Mouse (Mus musculus): ENCODE measurements around the gene Gpatch4. TPM values are rescaled to one million over a fixed set of nuclear protein-coding genes. Genes with fewer than 3 reads are reported as not detected.

The Gpatch4 gene
- total and polyA plus RNA-seq, 2 experiments: 4.2 to 4.3 TPM

DNA sequence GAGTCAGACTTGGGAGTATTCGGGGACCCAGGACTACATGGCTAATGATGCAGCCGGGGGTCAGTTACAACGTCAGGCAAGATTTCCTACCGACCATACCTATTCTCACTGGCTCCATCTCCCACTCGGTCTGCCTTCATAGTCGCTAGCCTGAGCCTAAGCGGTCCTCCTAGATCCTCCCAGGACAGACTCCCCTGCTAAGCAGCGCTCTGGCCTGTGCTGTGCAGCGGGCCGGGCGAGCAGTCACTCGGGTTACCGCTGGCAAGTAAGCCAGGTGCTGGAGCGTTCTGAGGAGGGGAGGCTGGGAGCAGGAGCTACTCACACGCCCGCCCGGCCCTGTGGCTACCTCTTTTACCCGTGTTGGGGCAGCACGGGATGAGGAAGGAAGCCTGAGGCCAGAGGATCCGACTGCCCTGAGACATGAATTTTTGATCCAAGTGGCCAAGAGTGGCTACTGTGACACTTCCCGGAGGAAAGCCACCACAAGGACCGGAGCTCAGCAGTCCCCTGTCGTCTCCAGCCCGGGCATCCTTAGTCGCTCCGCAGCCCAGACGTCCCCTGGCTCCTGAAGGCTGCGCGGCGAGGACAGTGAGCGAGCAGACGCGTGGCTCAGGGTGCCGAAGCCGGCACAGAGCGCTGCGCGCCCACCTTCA, 43.5 kb upstream of the Gpatch4 start:
- no peak for DNase-seq (ENCODE audit: extremely low read depth, low read depth, low spot score)
- Histone ChIP-seq H3K27ac (replicated peaks; ENCODE audit: insufficient read depth, low read depth, low read length) (no peak overlapping the region), H3K27me3 (ENCODE audit: control insufficient read depth, insufficient read depth, low read length) (peaks cover 26% of the 10 kb centered on the region), H3K36me3 (ENCODE audit: control insufficient read depth, insufficient read depth, low read length) (no peaks in the 10 kb centered on the region), H3K4me1 (ENCODE audit: control insufficient read depth, insufficient read depth, low read length) (no peaks in the 10 kb centered on the region), H3K9ac (ENCODE audit: low read depth, low read length) (no peak overlapping the region), H3K4me3 (ENCODE audit: insufficient read depth, low read depth, low read length) (no peak overlapping the region; the same call in 1 of the 2 replicates), H3K79me2 (ENCODE audit: control insufficient read depth, insufficient read depth, low read length) (no peaks in the 10 kb centered on the region)
- WGBS: 3% methylated on average over 38 of the region's 38 CpGs
- TF ChIP-seq POLR2A (IDR thresholded peaks at IDR 0.05; ENCODE audit: extremely low read depth, insufficient read depth, low read length) (no peak), CTCF (IDR thresholded peaks at IDR 0.05; ENCODE audit: low read depth, low read length) (no peak)

DNA sequence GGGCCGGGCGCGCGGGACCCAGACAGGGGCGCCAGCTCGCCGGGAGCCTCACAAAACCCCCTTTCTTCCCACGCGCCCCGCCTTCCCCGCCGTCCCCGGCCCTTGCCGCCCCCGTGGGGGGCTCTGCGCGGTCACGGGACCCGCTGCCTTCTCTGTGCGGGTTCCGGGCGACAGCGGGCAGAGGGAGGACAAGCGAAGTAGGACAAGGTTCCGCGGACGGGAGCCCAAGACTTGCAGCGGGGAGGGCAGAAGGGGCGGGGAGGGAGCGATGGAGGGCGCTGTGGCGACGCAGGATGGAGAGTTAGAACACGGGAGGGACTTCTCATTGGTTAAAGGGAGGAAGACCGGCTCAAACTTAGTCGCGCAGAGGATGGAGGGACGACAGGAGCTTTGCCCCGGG, 42.7 kb upstream of the Gpatch4 start, which contains the start of gene Bcan:
Bcan (minus strand) TSS at position 50 of the 400 bp plus-strand sequence.
- Histone ChIP-seq H3K27ac (replicated peaks; ENCODE audit: insufficient read depth, low read depth, low read length) (no peak within 1 kb of the TSS), H3K36me3 (ENCODE audit: control insufficient read depth, insufficient read depth, low read length) (no peaks in the 10 kb centered on the region), H3K79me2 (ENCODE audit: control insufficient read depth, insufficient read depth, low read length) (no peaks in the 10 kb centered on the region), H3K4me1 (ENCODE audit: control insufficient read depth, insufficient read depth, low read length) (no peaks in the 10 kb centered on the region), H3K27me3 (ENCODE audit: control insufficient read depth, insufficient read depth, low read length) (peaks cover 26% of the 10 kb centered on the region), H3K9ac (ENCODE audit: low read depth, low read length) (no peak within 1 kb of the TSS), H3K4me3 (ENCODE audit: insufficient read depth, low read depth, low read length) (peak within 1 kb of the TSS; percentile 17; the same call in 1 of the 2 replicates)
- TF ChIP-seq POLR2A (IDR thresholded peaks at IDR 0.05; ENCODE audit: extremely low read depth, insufficient read depth, low read length): no peak
- no peak for TF ChIP-seq CTCF (IDR thresholded peaks at IDR 0.05; ENCODE audit: low read depth, low read length)
- WGBS: 2% methylated on average over 34 of the region's 39 CpGs
- no peak for DNase-seq (ENCODE audit: extremely low read depth, low read depth, low spot score)

DNA sequence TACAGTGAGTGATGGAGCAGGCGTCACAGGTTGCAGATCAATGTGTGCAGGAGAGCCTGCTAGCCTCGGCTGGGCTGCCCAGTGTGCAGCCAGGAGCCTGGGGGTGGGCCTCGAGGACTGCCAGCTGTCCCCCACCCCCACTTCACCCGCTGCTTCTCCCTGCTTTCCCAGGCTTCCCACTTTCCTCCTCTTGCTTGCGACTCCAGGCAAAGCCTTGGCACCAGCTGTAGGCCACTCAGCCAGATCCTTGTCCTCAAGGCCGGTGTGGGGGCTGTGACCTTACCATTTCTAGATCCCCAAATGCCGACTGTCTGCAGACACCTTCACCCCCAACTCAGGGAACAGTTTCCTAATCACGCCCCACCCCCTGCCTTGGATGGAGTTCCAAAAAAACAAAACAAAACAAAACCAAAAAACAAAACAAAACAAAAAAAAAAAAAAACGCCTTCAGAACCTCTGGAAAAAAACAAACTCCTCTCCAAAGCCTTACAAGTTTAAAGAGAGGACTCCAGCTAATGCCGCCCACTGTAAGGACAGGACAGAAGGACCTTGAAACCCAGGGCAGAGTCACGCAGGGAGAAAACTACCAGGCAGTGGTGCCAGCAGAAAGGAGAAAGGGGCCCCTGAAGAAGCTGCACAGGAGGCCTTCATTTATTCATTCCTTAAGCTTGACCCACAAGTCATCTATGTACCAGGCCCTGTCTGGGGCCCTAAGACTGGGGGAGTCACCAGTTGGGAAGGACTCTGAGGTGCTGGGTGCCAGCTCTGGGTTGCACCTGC, 41.9 kb upstream of the Gpatch4 start:
- no peak overlapping the region for H3K27ac ChIP-seq (replicated peaks; ENCODE audit: insufficient read depth, low read depth, low read length)
- no peak for DNase-seq (ENCODE audit: extremely low read depth, low read depth, low spot score)
- TF ChIP-seq CTCF (IDR thresholded peaks at IDR 0.05; ENCODE audit: low read depth, low read length): no peak
- no peak for TF ChIP-seq POLR2A (IDR thresholded peaks at IDR 0.05; ENCODE audit: extremely low read depth, insufficient read depth, low read length)
- 19% methylated on average over 11 of the region's 11 CpGs for whole genome bisulfite sequencing
- no peak overlapping the region for H3K4me3 ChIP-seq (ENCODE audit: insufficient read depth, low read depth, low read length)
- H3K79me2 ChIP-seq (ENCODE audit: control insufficient read depth, insufficient read depth, low read length): no peaks in the 10 kb centered on the region
- H3K4me1 ChIP-seq (ENCODE audit: control insufficient read depth, insufficient read depth, low read length): no peaks in the 10 kb centered on the region
- H3K27me3 ChIP-seq (ENCODE audit: control insufficient read depth, insufficient read depth, low read length): peaks cover 27% of the 10 kb centered on the region
- no peak overlapping the region for H3K9ac ChIP-seq (ENCODE audit: low read depth, low read length)
- H3K36me3 ChIP-seq (ENCODE audit: control insufficient read depth, insufficient read depth, low read length): no peaks in the 10 kb centered on the region

DNA sequence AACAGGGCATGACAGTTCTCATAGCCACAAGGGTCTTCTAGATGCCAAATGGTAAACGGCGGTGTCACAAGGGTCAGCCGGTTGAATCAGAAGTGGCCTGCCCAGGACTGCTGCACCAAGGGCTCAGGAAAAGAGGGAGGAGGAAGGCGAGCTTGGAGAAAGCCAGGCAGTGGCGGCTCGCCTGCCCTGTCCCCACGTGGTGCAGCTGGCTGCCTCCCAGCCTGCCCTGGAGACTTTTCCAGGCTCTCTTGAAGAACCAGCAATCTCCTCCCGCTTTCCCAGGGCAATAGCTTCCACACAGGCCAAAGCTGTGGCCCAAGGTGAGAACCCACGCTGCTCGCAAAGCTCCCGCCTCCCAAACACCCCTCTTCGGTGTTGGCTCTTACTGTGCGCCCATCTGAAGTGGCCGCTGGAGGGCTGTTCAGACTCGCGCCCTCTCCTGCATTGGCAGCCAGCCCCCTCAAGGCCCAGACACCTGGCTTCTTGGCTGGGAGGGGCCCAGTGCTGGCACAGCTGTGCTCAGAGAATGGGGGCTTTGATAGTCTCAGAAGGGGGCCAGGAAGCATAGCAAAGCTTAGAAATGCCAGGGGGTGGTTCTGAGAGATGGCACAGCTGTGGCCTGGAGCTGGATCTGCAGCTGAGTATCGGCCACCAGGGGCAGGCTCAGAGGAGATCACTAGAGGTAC, 40.5 kb upstream of the Gpatch4 start:
- no peak for DNase-seq (ENCODE audit: extremely low read depth, low read depth, low spot score)
- TF ChIP-seq POLR2A (IDR thresholded peaks at IDR 0.05; ENCODE audit: extremely low read depth, insufficient read depth, low read length) (no peak), CTCF (IDR thresholded peaks at IDR 0.05; ENCODE audit: low read depth, low read length) (no peak)
- WGBS: 8% methylated on average over 17 of the region's 17 CpGs

DNA sequence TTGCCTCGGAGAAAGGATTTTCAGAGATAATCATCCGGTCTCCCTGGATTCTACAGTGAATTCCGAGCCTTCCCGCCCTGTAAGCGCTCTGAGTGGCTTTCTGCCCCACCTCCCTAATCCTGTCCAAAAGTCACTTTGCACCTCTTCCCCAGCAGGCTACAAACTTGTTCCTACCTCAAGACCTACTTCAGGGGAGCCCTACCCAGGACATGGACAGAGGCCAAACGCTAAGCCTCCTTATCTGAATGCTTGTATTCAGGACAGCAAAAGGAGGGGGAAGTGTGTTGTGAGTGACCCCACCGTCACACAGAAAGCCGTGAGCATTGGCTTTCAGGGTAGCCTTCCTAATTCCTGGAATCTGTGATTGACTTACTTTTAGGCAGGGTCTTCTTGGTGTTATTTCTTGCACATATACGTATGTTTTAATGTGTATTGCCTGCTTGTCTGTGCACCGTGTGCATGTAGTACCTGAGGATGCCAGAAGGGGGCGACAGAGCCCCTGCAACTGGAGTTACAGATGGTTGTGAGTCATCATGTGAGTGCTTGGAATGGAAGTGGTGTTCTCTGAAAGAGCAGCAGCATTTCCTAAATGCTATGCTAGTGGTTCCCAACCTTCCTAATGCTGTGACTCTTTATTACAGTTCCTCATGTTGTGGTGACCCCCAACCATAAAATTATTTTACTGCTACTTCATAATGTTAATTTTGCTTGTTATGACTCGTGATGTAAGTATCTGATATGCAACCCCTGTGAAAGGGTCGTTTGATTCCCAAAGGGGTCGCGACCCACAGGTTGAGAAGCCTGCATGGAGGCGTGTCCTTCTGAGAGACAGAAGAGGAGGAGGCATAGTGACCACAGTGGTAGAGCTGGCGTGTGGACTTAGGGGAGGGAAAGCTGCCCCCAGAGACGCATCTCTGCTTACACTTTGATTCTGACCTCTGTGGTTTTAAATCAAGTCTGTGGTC, 36.8 kb upstream of the Gpatch4 start:
- WGBS: 73% methylated on average over 18 of the region's 18 CpGs

More for the DNA sequence above, 40.5 kb upstream of the Gpatch4 start:
- no peak overlapping the region for H3K9ac ChIP-seq (ENCODE audit: low read depth, low read length)
- H3K79me2 ChIP-seq (ENCODE audit: control insufficient read depth, insufficient read depth, low read length): no peaks in the 10 kb centered on the region
- no peaks in the 10 kb centered on the region for H3K36me3 ChIP-seq (ENCODE audit: control insufficient read depth, insufficient read depth, low read length)
- H3K27me3 ChIP-seq (ENCODE audit: control insufficient read depth, insufficient read depth, low read length): peaks cover 21% of the 10 kb centered on the region
- no peak overlapping the region for H3K4me3 ChIP-seq (ENCODE audit: insufficient read depth, low read depth, low read length)
- H3K4me1 ChIP-seq (ENCODE audit: control insufficient read depth, insufficient read depth, low read length): no peaks in the 10 kb centered on the region
- no peak overlapping the region for H3K27ac ChIP-seq (replicated peaks; ENCODE audit: insufficient read depth, low read depth, low read length)

More for the DNA sequence above, 36.8 kb upstream of the Gpatch4 start:
- H3K36me3 ChIP-seq (ENCODE audit: control insufficient read depth, insufficient read depth, low read length): no peaks in the 10 kb centered on the region
- H3K4me3 ChIP-seq (ENCODE audit: insufficient read depth, low read depth, low read length): no peak overlapping the region
- no peak for DNase-seq (ENCODE audit: extremely low read depth, low read depth, low spot score)
- no peak overlapping the region for H3K9ac ChIP-seq (ENCODE audit: low read depth, low read length)
- no peaks in the 10 kb centered on the region for H3K79me2 ChIP-seq (ENCODE audit: control insufficient read depth, insufficient read depth, low read length)
- peaks cover 7% of the 10 kb centered on the region; the same call in 1 of the 2 replicates for H3K27me3 ChIP-seq (ENCODE audit: control insufficient read depth, insufficient read depth, low read length)
- H3K4me1 ChIP-seq (ENCODE audit: control insufficient read depth, insufficient read depth, low read length): no peaks in the 10 kb centered on the region
- no peak overlapping the region for H3K27ac ChIP-seq (replicated peaks; ENCODE audit: insufficient read depth, low read depth, low read length)
- TF ChIP-seq CTCF (IDR thresholded peaks at IDR 0.05; ENCODE audit: low read depth, low read length): peak; percentile 51; the same call in 1 of the 2 replicates
- no peak for TF ChIP-seq POLR2A (IDR thresholded peaks at IDR 0.05; ENCODE audit: extremely low read depth, insufficient read depth, low read length)
